Comparison of ENCODE assay signal across 14 mouse cellular contexts in genomic region chr11:70541415-70541814, GRCm38 (mm10). TPM values are rescaled to one million over a fixed set of nuclear protein-coding genes. Genes with fewer than 3 reads are reported as not detected.
A peak's percentile ranks its signal among the peaks of the same experiment; 100 is the strongest.
DNase-seq lines count a peak whose midpoint lies in the region; ATAC-seq and TF ChIP-seq lines count a peak whose summit lies in the region.
"Had no signal": no experiment of that assay in that cellular context is flagged by ENCODE, and none has a peak within 500 bp of the region (broad histone marks: within the 10 kb centered on the region; RNA-seq: fewer than 3 reads in every experiment).

No protein-coding gene starts in this region.

- WGBS in hindbrain, embryonic 13.5 days, result 67% methylated on average over 5 of the region's 5 CpGs
- WGBS in hindbrain, embryonic 11.5 days, result 79% methylated on average over 5 of the region's 5 CpGs
- WGBS in midbrain, embryonic 14.5 days, result 79% methylated on average over 5 of the region's 5 CpGs
- WGBS in midbrain, embryonic 11.5 days, result 79% methylated on average over 5 of the region's 5 CpGs
- 52% methylated on average over 5 of the region's 5 CpGs for WGBS in olfactory bulb, adult 2 months

- peaks cover 34% of the 10 kb centered on the region for H3K27me3 ChIP-seq in hindbrain, embryonic 13.5 days
- H3K27me3 ChIP-seq in hindbrain, embryonic 11.5 days (ENCODE audit: control insufficient read depth, insufficient read depth, low read length), result peaks cover 7% of the 10 kb centered on the region
- peaks cover 12% of the 10 kb centered on the region; the same call in 1 of the 2 replicates for H3K27me3 ChIP-seq in midbrain, embryonic 14.5 days (ENCODE audit: control insufficient read depth, insufficient read depth, low read length)
- peaks cover 13% of the 10 kb centered on the region for H3K27me3 ChIP-seq in midbrain, embryonic 11.5 days (ENCODE audit: control insufficient read depth, insufficient read depth, low read length)

- DNase-seq in cerebellum, postnatal 10 days, result peak; percentile 41 to 51
- DNase-seq in cerebellum, adult 11-12 months, result no peak
- DNase-seq in hindbrain, embryonic 11.5 days (ENCODE audit: low spot score), result no peak
- DNase-seq in midbrain, embryonic 14.5 days, result peak; percentile 15
- DNase-seq in midbrain, embryonic 11.5 days (ENCODE audit: low spot score, missing footprints), result no peak
- DNase-seq in kidney, postnatal 36 days, result no peak
- DNase-seq: adrenal gland, postnatal 14 days; cerebellum, adult 9-10 months; heart, postnatal 10 days; liver, embryonic 13.5 days had no signal

- ATAC-seq in hindbrain, embryonic 13.5 days (ENCODE audit: low FRiP score), result no peak
- no peak for ATAC-seq in hindbrain, embryonic 11.5 days (ENCODE audit: low FRiP score)
- no peak for ATAC-seq in midbrain, embryonic 14.5 days (ENCODE audit: low FRiP score, low TSS enrichment)
- no peak for ATAC-seq in midbrain, embryonic 11.5 days (ENCODE audit: low FRiP score)

- H3K27ac ChIP-seq in hindbrain, embryonic 13.5 days, result no peak overlapping the region; the same call in 1 of the 2 replicates
- no peak overlapping the region for H3K27ac ChIP-seq in hindbrain, embryonic 11.5 days (ENCODE audit: low read depth, low read length)
- no peak overlapping the region for H3K27ac ChIP-seq in midbrain, embryonic 14.5 days (replicated peaks; ENCODE audit: low read depth, low read length)
- H3K27ac ChIP-seq in midbrain, embryonic 11.5 days (ENCODE audit: low read depth, low read length), result no peak overlapping the region
- no peak overlapping the region for H3K27ac ChIP-seq in olfactory bulb, adult 2 months (ENCODE audit: insufficient read depth, low read depth, low read length)
- H3K27ac ChIP-seq: kidney, postnatal 0 days; liver, embryonic 13.5 days had no signal

- no peaks in the 10 kb centered on the region for H3K36me3 ChIP-seq in hindbrain, embryonic 13.5 days
- no peaks in the 10 kb centered on the region for H3K36me3 ChIP-seq in hindbrain, embryonic 11.5 days (ENCODE audit: control insufficient read depth, insufficient read depth, low read length)
- H3K36me3 ChIP-seq in midbrain, embryonic 14.5 days (ENCODE audit: control insufficient read depth, insufficient read depth, low read length), result no peaks in the 10 kb centered on the region
- no peaks in the 10 kb centered on the region for H3K36me3 ChIP-seq in midbrain, embryonic 11.5 days (ENCODE audit: control insufficient read depth, insufficient read depth, low read length)
- H3K36me3 ChIP-seq: liver, embryonic 13.5 days had no signal

- H3K4me1 ChIP-seq in hindbrain, embryonic 13.5 days (replicated peaks), result peaks cover 11% of the 10 kb centered on the region
- H3K4me1 ChIP-seq in hindbrain, embryonic 11.5 days (replicated peaks; ENCODE audit: control insufficient read depth, insufficient read depth, low read length), result no peaks in the 10 kb centered on the region
- H3K4me1 ChIP-seq in midbrain, embryonic 14.5 days (ENCODE audit: control insufficient read depth, insufficient read depth, low read length), result no peaks in the 10 kb centered on the region
- 0 out of 2 replicates have a peak, but pooled peaks cover 3% of the 10 kb centered on the region for H3K4me1 ChIP-seq in midbrain, embryonic 11.5 days (ENCODE audit: control insufficient read depth, insufficient read depth, low read length)
- peaks cover 5% of the 10 kb centered on the region for H3K4me1 ChIP-seq in olfactory bulb, adult 2 months (ENCODE audit: control insufficient read depth, insufficient read depth, low read length)

- no peak overlapping the region for H3K9ac ChIP-seq in hindbrain, embryonic 13.5 days
- no peak overlapping the region for H3K9ac ChIP-seq in hindbrain, embryonic 11.5 days (ENCODE audit: low read depth, low read length)
- H3K9ac ChIP-seq in midbrain, embryonic 14.5 days (replicated peaks; ENCODE audit: low read length), result no peak overlapping the region
- H3K9ac ChIP-seq in midbrain, embryonic 11.5 days (ENCODE audit: low read length), result no peak overlapping the region

- TF ChIP-seq CTCF in olfactory bulb, adult 2 months (IDR thresholded peaks at IDR 0.05; ENCODE audit: insufficient read depth, low read depth, low read length), result no peak

- TF ChIP-seq POLR2A in olfactory bulb, adult 2 months (IDR thresholded peaks at IDR 0.05; ENCODE audit: insufficient read depth, low read depth, low read length), result no peak

- peak overlapping the region; percentile 58 for H3K4me3 ChIP-seq in hindbrain, embryonic 13.5 days
- no peak overlapping the region for H3K4me3 ChIP-seq in hindbrain, embryonic 11.5 days (ENCODE audit: low read depth, low read length)
- no peak overlapping the region for H3K4me3 ChIP-seq in midbrain, embryonic 14.5 days (replicated peaks; ENCODE audit: low read depth, low read length)
- H3K4me3 ChIP-seq in midbrain, embryonic 11.5 days (ENCODE audit: low read depth, low read length), result no peak overlapping the region
- H3K4me3 ChIP-seq in olfactory bulb, adult 2 months (ENCODE audit: insufficient read depth, low read depth, low read length), result peak overlapping the region; percentile 9; the same call in 1 of the 2 replicates

- peak overlapping the region; percentile 76 for H3K4me2 ChIP-seq in hindbrain, embryonic 13.5 days
- H3K4me2 ChIP-seq in hindbrain, embryonic 11.5 days (replicated peaks; ENCODE audit: low read depth, low read length), result no peak overlapping the region
- peak overlapping the region; percentile 72 for H3K4me2 ChIP-seq in midbrain, embryonic 14.5 days (ENCODE audit: low read length)
- no peak overlapping the region for H3K4me2 ChIP-seq in midbrain, embryonic 11.5 days

- H3K9me3 ChIP-seq in hindbrain, embryonic 13.5 days, result no peaks in the 10 kb centered on the region
- no peaks in the 10 kb centered on the region for H3K9me3 ChIP-seq in hindbrain, embryonic 11.5 days (ENCODE audit: control insufficient read depth, low read length)
- no peaks in the 10 kb centered on the region for H3K9me3 ChIP-seq in midbrain, embryonic 14.5 days (ENCODE audit: control insufficient read depth, low read length)
- no peaks in the 10 kb centered on the region for H3K9me3 ChIP-seq in midbrain, embryonic 11.5 days (ENCODE audit: control insufficient read depth, low read length)
- H3K9me3 ChIP-seq: liver, embryonic 13.5 days had no signal

RNA-seq across cellular contexts. Expression of gene Pld2, which starts 1.6 kb away (rescaled TPM):
- polyA plus RNA-seq in hindbrain, embryonic 13.5 days (2015; fragmentation: Nextera tagmentation; extraction: Ambion mirVana), result 9.0 and 10.1 TPM in 2 replicates
- polyA plus RNA-seq in hindbrain, embryonic 11.5 days (2014; fragmentation: Nextera tagmentation; extraction: Ambion mirVana), result 2.5 and 2.9 TPM in 2 replicates
- polyA plus RNA-seq in midbrain, embryonic 14.5 days (2014; fragmentation: Nextera tagmentation; extraction: Ambion mirVana), result 8.5 and 9.2 TPM in 2 replicates
- 3.5 and 4.0 TPM in 2 replicates for polyA plus RNA-seq in midbrain, embryonic 11.5 days (2014; fragmentation: Nextera tagmentation; extraction: Ambion mirVana)
- not detected in 2 replicates for polyA plus RNA-seq in olfactory bulb, adult 2 months (2012; ENCODE audit: insufficient read depth, insufficient read length, low replicate concordance, missing spikeins)

RNA-seq across cellular contexts. Expression of gene Gm40193, which starts 8.7 kb away (rescaled TPM):
- polyA plus RNA-seq in hindbrain, embryonic 13.5 days (2015; fragmentation: Nextera tagmentation; extraction: Ambion mirVana), result not detected in 2 replicates
- polyA plus RNA-seq in hindbrain, embryonic 11.5 days (2014; fragmentation: Nextera tagmentation; extraction: Ambion mirVana), result not detected in 2 replicates
- not detected in 2 replicates for polyA plus RNA-seq in midbrain, embryonic 14.5 days (2014; fragmentation: Nextera tagmentation; extraction: Ambion mirVana)
- polyA plus RNA-seq in midbrain, embryonic 11.5 days (2014; fragmentation: Nextera tagmentation; extraction: Ambion mirVana), result not detected in 2 replicates
- polyA plus RNA-seq in olfactory bulb, adult 2 months (2012; ENCODE audit: insufficient read depth, insufficient read length, low replicate concordance, missing spikeins), result not detected in 2 replicates
- polyA plus RNA-seq: kidney, postnatal 0 days; liver, embryonic 13.5 days; macrophage had no signal

RNA-seq across cellular contexts. Expression of gene Psmb6, which starts 16.2 kb away (rescaled TPM):
- 802 and 803 TPM in 2 replicates for polyA plus RNA-seq in hindbrain, embryonic 13.5 days (2015; fragmentation: Nextera tagmentation; extraction: Ambion mirVana)
- 895 and 918 TPM in 2 replicates for polyA plus RNA-seq in hindbrain, embryonic 11.5 days (2014; fragmentation: Nextera tagmentation; extraction: Ambion mirVana)
- 744 and 849 TPM in 2 replicates for polyA plus RNA-seq in midbrain, embryonic 14.5 days (2014; fragmentation: Nextera tagmentation; extraction: Ambion mirVana)
- polyA plus RNA-seq in midbrain, embryonic 11.5 days (2014; fragmentation: Nextera tagmentation; extraction: Ambion mirVana), result 826 and 909 TPM in 2 replicates
- not detected in 2 replicates for polyA plus RNA-seq in olfactory bulb, adult 2 months (2012; ENCODE audit: insufficient read depth, insufficient read length, low replicate concordance, missing spikeins)

RNA-seq across cellular contexts. Expression of gene Mink1, which starts 21.3 kb away (rescaled TPM):
- 14.2 and 15.3 TPM in 2 replicates for polyA plus RNA-seq in hindbrain, embryonic 13.5 days (2015; fragmentation: Nextera tagmentation; extraction: Ambion mirVana)
- 11.9 and 17.6 TPM in 2 replicates for polyA plus RNA-seq in hindbrain, embryonic 11.5 days (2014; fragmentation: Nextera tagmentation; extraction: Ambion mirVana)
- 18.5 and 20.4 TPM in 2 replicates for polyA plus RNA-seq in midbrain, embryonic 14.5 days (2014; fragmentation: Nextera tagmentation; extraction: Ambion mirVana)
- 12.3 and 12.9 TPM in 2 replicates for polyA plus RNA-seq in midbrain, embryonic 11.5 days (2014; fragmentation: Nextera tagmentation; extraction: Ambion mirVana)
- 190 TPM in 1 of 2 replicates, not detected in the other for polyA plus RNA-seq in olfactory bulb, adult 2 months (2012; ENCODE audit: insufficient read depth, insufficient read length, low replicate concordance, missing spikeins)

RNA-seq across cellular contexts. Expression of gene Gltpd2, which starts 22.4 kb away (rescaled TPM):
- polyA plus RNA-seq in hindbrain, embryonic 13.5 days (2015; fragmentation: Nextera tagmentation; extraction: Ambion mirVana), result 0.25 and 0.29 TPM in 2 replicates
- 0.14 and 0.45 TPM in 2 replicates for polyA plus RNA-seq in hindbrain, embryonic 11.5 days (2014; fragmentation: Nextera tagmentation; extraction: Ambion mirVana)
- polyA plus RNA-seq in midbrain, embryonic 14.5 days (2014; fragmentation: Nextera tagmentation; extraction: Ambion mirVana), result 0.42 and 0.64 TPM in 2 replicates
- polyA plus RNA-seq in midbrain, embryonic 11.5 days (2014; fragmentation: Nextera tagmentation; extraction: Ambion mirVana), result 0.18 and 0.22 TPM in 2 replicates
- not detected in 2 replicates for polyA plus RNA-seq in olfactory bulb, adult 2 months (2012; ENCODE audit: insufficient read depth, insufficient read length, low replicate concordance, missing spikeins)
- polyA plus RNA-seq: macrophage had no signal

Comparison
In these comparisons a context has a peak if more than half of its experiments do, and no peak if none do; other contexts are left out.
1. DNase-seq: peak in cerebellum, postnatal 10 days (2 of 2) and midbrain, embryonic 14.5 days (single experiment); none in cerebellum, adult 11-12 months (single experiment), hindbrain, embryonic 11.5 days (single experiment), midbrain, embryonic 11.5 days (single experiment) and kidney, postnatal 36 days (0 of 2).
2. H3K4me2 ChIP-seq: peak in hindbrain, embryonic 13.5 days (single experiment) and midbrain, embryonic 14.5 days (single experiment); none in hindbrain, embryonic 11.5 days (single experiment) and midbrain, embryonic 11.5 days (single experiment).
3. H3K4me3 ChIP-seq: peak in hindbrain, embryonic 13.5 days (single experiment) and olfactory bulb, adult 2 months (single experiment); none in hindbrain, embryonic 11.5 days (single experiment), midbrain, embryonic 14.5 days (single experiment) and midbrain, embryonic 11.5 days (single experiment).